Mouse (Mus musculus) hindbrain, embryonic 11.5 days (tissue): ENCODE measurements around the gene Gtf2h2. TPM values are rescaled to one million over a fixed set of nuclear protein-coding genes. Genes with fewer than 3 reads are reported as not detected.

ENCODE experiments used
- polyA plus RNA-seq: library from polyadenylated mRNA; unstranded; fragments of >200 nt; fragmentation: Nextera tagmentation; extraction: Ambion mirVana; gene quantifications from 2 replicates; pipeline ENCODE4 v1.2.1, GENCODE M21; 2014

Gtf2h2 gene
- polyA plus RNA-seq, 1 experiment from 2014 or later, result 97.7 TPM

Other genes with a start within 250 kb of the Gtf2h2 start
- 0.14 and 0.15 TPM in 2 replicates for gene Naip5, start 246.3 kb downstream of the Gtf2h2 start, polyA plus RNA-seq
- gene Naip6, start 174.9 kb downstream of the Gtf2h2 start, polyA plus RNA-seq, result 0.11 TPM in 1 of 2 replicates, not detected in the other
- gene Naip1, start 39.7 kb downstream of the Gtf2h2 start, polyA plus RNA-seq, result not detected in 2 replicates
- gene Ocln, start 60.1 kb upstream of the Gtf2h2 start, polyA plus RNA-seq, result 5.8 TPM in 2 replicates
- 2.8 and 3.1 TPM in 2 replicates for gene Marveld2, start 124.4 kb upstream of the Gtf2h2 start, polyA plus RNA-seq
- gene Ak6, start 158.4 kb upstream of the Gtf2h2 start, polyA plus RNA-seq, result 315 and 356 TPM in 2 replicates
- 27.6 and 29.9 TPM in 2 replicates for gene Rad17, start 158.5 kb upstream of the Gtf2h2 start, polyA plus RNA-seq
- 22.4 and 22.6 TPM in 2 replicates for gene Taf9, start 159.0 kb upstream of the Gtf2h2 start, polyA plus RNA-seq
- 2.6 and 2.7 TPM in 2 replicates for gene Ccdc125, start 177.1 kb upstream of the Gtf2h2 start, polyA plus RNA-seq
- gene Cdk7, start 238.4 kb upstream of the Gtf2h2 start, polyA plus RNA-seq, result 78.0 TPM in 2 replicates